Mouse (Mus musculus) C2C12 (cell line): ENCODE results near the gene Elavl1. TPM values are rescaled to one million over a fixed set of nuclear protein-coding genes. Genes with fewer than 3 reads are reported as not detected.

Source experiments
- H3K27me3 ChIP-seq: one replicate; pipeline ENCODE4 v1.6.1; 2011; ENCODE audit not compliant: control insufficient read depth, insufficient read depth, insufficient read length
- H3K36me3 ChIP-seq: one replicate; pipeline ENCODE4 v1.6.1; 2011; ENCODE audit not compliant: control insufficient read depth, insufficient read depth
- H3K4me3 ChIP-seq: one replicate; pipeline ENCODE4 v1.5.1; 2011; ENCODE audit warnings: mild to moderate bottlenecking, control low read depth; ENCODE audit not compliant: poor library complexity, insufficient read depth, severe bottlenecking
- H3K79me2 ChIP-seq: one replicate; pipeline ENCODE4 v1.6.1; 2011; ENCODE audit not compliant: control insufficient read depth, insufficient read depth
- H3K79me3 ChIP-seq: one replicate; pipeline ENCODE4 v1.6.1; 2011; ENCODE audit warnings: low read depth, control low read depth
- H3ac ChIP-seq: one replicate; pipeline ENCODE3; 2011; ENCODE audit warnings: low read depth; ENCODE audit not compliant: control insufficient read depth, insufficient read length
- CEBPB ChIP-seq: IDR thresholded peaks from one replicate; pipeline ENCODE4 v1.6.1; 2011; ENCODE audit warnings: low read depth, mild to moderate bottlenecking, control low read depth, moderate library complexity
- CTCF ChIP-seq: IDR thresholded peaks from one replicate; pipeline ENCODE4 v1.5.1; 2011; ENCODE audit not compliant: control insufficient read depth, insufficient read depth, insufficient read length
- FOSL1 ChIP-seq: IDR thresholded peaks from one replicate; pipeline ENCODE4 v1.8.0; 2011; ENCODE audit warnings: mild to moderate bottlenecking, low read length; ENCODE audit not compliant: poor library complexity, insufficient read depth, severe bottlenecking
- MAX ChIP-seq: IDR thresholded peaks from one replicate; pipeline ENCODE4 v1.6.1; 2011; ENCODE audit warnings: mild to moderate bottlenecking, control low read depth
- MYOD1 ChIP-seq: IDR thresholded peaks from one replicate; pipeline ENCODE4 v1.6.1; 2011; ENCODE audit warnings: low read depth; ENCODE audit not compliant: control insufficient read depth, insufficient read length
- MYOG ChIP-seq: IDR thresholded peaks from one replicate; pipeline ENCODE4 v1.6.1; 2011; ENCODE audit not compliant: control insufficient read depth, insufficient read length; ENCODE audit errors: extremely low read depth
- USF1 ChIP-seq: IDR thresholded peaks from one replicate; pipeline ENCODE4 v1.6.1; 2011; ENCODE audit warnings: low read depth, mild to moderate bottlenecking, control low read depth, moderate library complexity
- polyA plus RNA-seq: library from polyadenylated mRNA; unstranded; fragments of >200 nt; fragmentation: generic; extraction: Trizol; gene quantifications from one replicate; pipeline ENCODE4 v1.2.1, GENCODE M21; 2012; ENCODE audit warnings: missing spikeins

The Elavl1 gene
- polyA plus RNA-seq, 1 experiment: 63.8 TPM

- H3K36me3 ChIP-seq: peaks cover 4% of the 10 kb centered on the region
- H3ac ChIP-seq: peak overlapping the region; percentile 71
- TF ChIP-seq USF1: no peak
- TF ChIP-seq CEBPB: no peak
- TF ChIP-seq MYOD1: no peak
- no peak for TF ChIP-seq MYOG
- TF ChIP-seq MAX: no peak
- no peak for TF ChIP-seq CTCF
- no peak for TF ChIP-seq FOSL1
- peaks cover 31% of the 10 kb centered on the region for H3K79me3 ChIP-seq
- peaks cover 40% of the 10 kb centered on the region for H3K79me2 ChIP-seq
- no peaks in the 10 kb centered on the region for H3K27me3 ChIP-seq
- peak overlapping the region; percentile 29 for H3K4me3 ChIP-seq
Measured at GRCm38 (mm10) chr8:4237814-4238433, 87.3 kb downstream of the Elavl1 start.

Other genes with a start within 250 kb of the Elavl1 start
- not detected for gene Cd209f, start 219.6 kb downstream of the Elavl1 start, polyA plus RNA-seq
- not detected for gene Cd209g, start 191.3 kb downstream of the Elavl1 start, polyA plus RNA-seq
- gene Evi5l, start 158.8 kb downstream of the Elavl1 start, polyA plus RNA-seq: 11.6 TPM
- gene Prr36, start 108.0 kb downstream of the Elavl1 start, polyA plus RNA-seq: 0.18 TPM
- 1.7 TPM for gene Lrrc8e, start 98.6 kb downstream of the Elavl1 start, polyA plus RNA-seq
- 33.5 TPM for gene Map2k7, start 86.7 kb downstream of the Elavl1 start, polyA plus RNA-seq
- 0.11 TPM for gene Gm49320, start 86.5 kb downstream of the Elavl1 start, polyA plus RNA-seq
- 0.59 TPM for gene Tgfbr3l, start 77.2 kb downstream of the Elavl1 start, polyA plus RNA-seq
- gene Snapc2, start 72.3 kb downstream of the Elavl1 start, polyA plus RNA-seq: 44.1 TPM
- 45.0 TPM for gene Ctxn1, start 66.1 kb downstream of the Elavl1 start, polyA plus RNA-seq
- gene Timm44, start 49.5 kb downstream of the Elavl1 start, polyA plus RNA-seq: 38.0 TPM
- gene Ccl25, start 203 bp downstream of the Elavl1 start, polyA plus RNA-seq: 6.0 TPM
- gene Cers4, start 167.6 kb upstream of the Elavl1 start, polyA plus RNA-seq: 0.23 TPM